Mouse (Mus musculus): ENCODE data around the gene Dpep3.
"Not testable (repeated sequence)": the region's sequence is repeated elsewhere in the genome, so short reads cannot be mapped to it uniquely, and the experiment has no call there.

The Dpep3 gene

GRCm38 (mm10) chr8:105979325-105979724 is at the start of gene Dpep3:
Gene Dpep3, minus strand, starts transcription at chr8:105979429.
- peak in 1 of 2 experiments; percentile 33 for DNase-seq

GRCm38 (mm10) chr8:106022483-106022882 is 43.3 kb upstream of the Dpep3 start:
- peak; percentile 76 to 85 for DNase-seq

- DNase-seq: no peak
Observed at GRCm38 (mm10) chr8:106018039-106018438, 38.8 kb upstream of the Dpep3 start.

- no peak for DNase-seq
Observed at GRCm38 (mm10) chr8:106017130-106017529, 37.9 kb upstream of the Dpep3 start.

- DNase-seq: no peak
Observed at GRCm38 (mm10) chr8:106016284-106016683, 37.1 kb upstream of the Dpep3 start.

- not testable (repeated sequence) for DNase-seq
Observed at GRCm38 (mm10) chr8:106012203-106012602, 33.0 kb upstream of the Dpep3 start.

GRCm38 (mm10) chr8:106011643-106011986 is 32.4 kb upstream of the Dpep3 start, which contains the start of gene Ddx28:
Gene Ddx28, minus strand, starts transcription at chr8:106011882.
- DNase-seq: no peak

- peak; percentile 96 for DNase-seq
Observed at GRCm38 (mm10) chr8:106010748-106011642, 31.8 kb upstream of the Dpep3 start.

GRCm38 (mm10) chr8:106007891-106008290 is 28.7 kb upstream of the Dpep3 start:
- DNase-seq: not testable (repeated sequence)

GRCm38 (mm10) chr8:106007135-106007534 is 27.9 kb upstream of the Dpep3 start:
- no peak for DNase-seq

GRCm38 (mm10) chr8:106006413-106006812 is 27.2 kb upstream of the Dpep3 start:
- no peak for DNase-seq

- DNase-seq: no peak
Observed at GRCm38 (mm10) chr8:106005875-106006274, 26.6 kb upstream of the Dpep3 start, which contains the start of gene Dpep2nb. Gene Dpep2nb, minus strand, starts transcription at chr8:106005975.

- DNase-seq: no peak
Observed at GRCm38 (mm10) chr8:106004538-106005207, 25.4 kb upstream of the Dpep3 start.

- DNase-seq: no peak
Observed at GRCm38 (mm10) chr8:106001908-106002307, 22.7 kb upstream of the Dpep3 start.

- peak; percentile 26 to 63 for DNase-seq
Observed at GRCm38 (mm10) chr8:105998971-105999370, 19.7 kb upstream of the Dpep3 start.

- DNase-seq: no peak
Observed at GRCm38 (mm10) chr8:105996359-105996758, 17.1 kb upstream of the Dpep3 start.

GRCm38 (mm10) chr8:105993226-105993625 is 14.0 kb upstream of the Dpep3 start:
- DNase-seq: no peak

GRCm38 (mm10) chr8:105992499-105992898 is 13.3 kb upstream of the Dpep3 start:
- DNase-seq: no peak

- no peak for DNase-seq
Observed at GRCm38 (mm10) chr8:105991546-105991945, 12.3 kb upstream of the Dpep3 start.

- peak; percentile 84 to 88 for DNase-seq
Observed at GRCm38 (mm10) chr8:105990856-105991387, 11.7 kb upstream of the Dpep3 start, which contains the start of gene Dus2. Gene Dus2, plus strand, starts transcription at chr8:105991337.

GRCm38 (mm10) chr8:105988546-105988945 is 9.3 kb upstream of the Dpep3 start:
- no peak for DNase-seq

GRCm38 (mm10) chr8:105983406-105983805 is 4.2 kb upstream of the Dpep3 start:
- peak in 1 of 2 experiments; percentile 10 for DNase-seq

- no peak for DNase-seq
Observed at GRCm38 (mm10) chr8:105981146-105981545, 1.9 kb upstream of the Dpep3 start.
